Mouse (Mus musculus) induced T-regulatory cell, adult 2 months (primary cell): ENCODE results near the gene Emp2.
"Not testable (repeated sequence)": the region's sequence is repeated elsewhere in the genome, so short reads cannot be mapped to it uniquely, and the experiment has no call there.

Experiments used
- DNase-seq: peaks from one replicate; pipeline ENCODE4 v3.0.0-alpha.2; 2012; ENCODE audit warnings: low read depth

The Emp2 gene

DNA sequence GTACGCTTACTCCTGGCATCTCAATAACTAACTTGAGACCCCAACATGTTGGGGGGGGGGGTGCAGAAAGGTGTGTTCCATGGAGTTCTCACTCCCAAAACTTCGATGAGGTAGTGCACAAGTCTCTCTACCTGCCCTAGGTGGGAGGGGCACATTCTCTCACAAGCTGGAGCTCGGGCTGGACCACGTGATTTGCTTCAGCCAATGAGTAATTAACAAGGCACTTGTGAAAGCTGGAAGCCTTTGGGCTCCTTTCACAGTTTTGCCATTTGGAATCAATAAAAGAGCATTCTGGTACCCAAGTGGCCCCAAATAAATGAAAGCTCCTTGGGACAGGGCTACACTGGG lies 3.4 kb upstream of the Emp2 start:
- no peak for DNase-seq

DNA sequence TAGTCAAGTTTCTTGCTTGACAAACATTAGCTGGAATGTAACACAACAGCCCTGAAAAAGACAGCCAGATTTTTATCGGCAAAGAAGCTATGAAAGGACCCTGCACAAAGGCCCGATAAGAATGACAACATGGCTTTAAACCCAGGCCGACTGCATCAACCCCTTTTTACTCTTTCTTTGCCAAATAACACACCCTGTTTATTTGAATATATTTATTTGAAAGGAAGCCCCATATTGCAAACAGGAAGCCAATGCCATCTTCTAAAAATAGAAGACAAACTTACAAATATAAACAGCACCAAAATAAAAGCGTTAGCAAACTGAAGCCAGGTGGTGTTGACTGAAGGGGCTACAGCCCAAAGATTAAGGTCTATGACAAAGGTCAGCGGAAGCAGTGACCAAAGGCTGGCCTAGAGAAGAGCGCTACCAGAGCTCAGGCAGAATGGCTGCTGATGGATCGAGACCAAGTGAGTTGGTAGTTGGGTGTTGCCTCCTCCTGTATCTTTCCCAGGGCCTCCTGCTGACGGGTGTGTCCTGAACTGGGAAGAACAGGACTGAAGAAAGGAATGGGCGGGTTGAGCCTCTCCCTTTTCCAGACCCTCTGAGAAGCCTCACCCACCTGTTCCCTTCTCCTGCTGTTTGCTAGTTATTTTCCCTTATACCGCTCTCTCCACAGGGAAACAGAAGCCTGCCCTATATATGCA lies 2.9 kb upstream of the Emp2 start:
- no peak for DNase-seq

GRCm38 (mm10) chr16:10313226-10313625 lies 542 bp downstream of the Emp2 start:
- DNase-seq = no peak

GRCm38 (mm10) chr16:10311989-10312388 lies 1.8 kb downstream of the Emp2 start:
- DNase-seq = no peak

DNA sequence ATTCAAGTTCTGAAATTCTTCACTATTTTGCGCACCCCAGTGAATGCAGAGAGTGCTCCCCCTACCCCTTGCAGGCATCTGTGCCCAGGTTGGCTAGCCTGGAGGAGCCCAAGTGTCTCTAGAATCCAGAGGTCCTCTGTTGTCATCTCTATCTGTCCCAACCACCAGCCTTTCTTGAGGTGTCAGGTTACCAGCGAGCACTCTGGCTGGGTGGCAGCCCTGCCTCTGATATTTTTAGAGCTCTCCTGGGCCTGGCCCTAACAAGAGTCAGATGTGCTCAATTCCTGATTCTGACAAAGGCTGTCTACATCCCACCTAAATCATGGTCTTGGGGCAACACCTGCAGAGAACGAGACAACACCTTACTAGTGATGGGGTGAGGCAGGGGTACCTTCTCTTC lies 2.7 kb downstream of the Emp2 start:
- no peak for DNase-seq

GRCm38 (mm10) chr16:10310507-10310906 lies 3.3 kb downstream of the Emp2 start:
- DNase-seq = no peak

DNA sequence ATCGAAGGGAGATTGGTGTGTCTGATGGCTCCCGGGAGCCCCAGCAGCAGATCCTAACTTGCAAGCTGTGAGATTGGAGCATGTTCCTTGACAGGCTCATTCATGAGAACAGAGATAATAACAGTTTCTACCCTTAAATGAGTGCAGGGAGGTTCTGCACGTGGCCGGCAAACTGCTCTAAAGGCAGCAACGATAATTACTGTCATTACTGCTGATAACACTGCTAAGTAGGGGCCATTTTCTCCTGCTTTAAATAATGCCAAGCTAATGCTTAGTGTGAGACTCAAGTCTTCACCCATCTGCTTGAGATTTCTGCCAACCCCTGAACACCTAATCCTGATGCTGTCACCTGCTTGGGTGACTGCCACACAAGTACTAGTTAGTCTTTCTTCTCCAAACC lies 6.4 kb downstream of the Emp2 start:
- no peak for DNase-seq

GRCm38 (mm10) chr16:10306101-10306500 lies 7.7 kb downstream of the Emp2 start:
- no peak for DNase-seq

GRCm38 (mm10) chr16:10301337-10301736 lies 12.4 kb downstream of the Emp2 start:
- no peak for DNase-seq

- no peak for DNase-seq
These were observed 13.3 kb downstream of the Emp2 start for GRCm38 (mm10) chr16:10300231-10301186.

DNA sequence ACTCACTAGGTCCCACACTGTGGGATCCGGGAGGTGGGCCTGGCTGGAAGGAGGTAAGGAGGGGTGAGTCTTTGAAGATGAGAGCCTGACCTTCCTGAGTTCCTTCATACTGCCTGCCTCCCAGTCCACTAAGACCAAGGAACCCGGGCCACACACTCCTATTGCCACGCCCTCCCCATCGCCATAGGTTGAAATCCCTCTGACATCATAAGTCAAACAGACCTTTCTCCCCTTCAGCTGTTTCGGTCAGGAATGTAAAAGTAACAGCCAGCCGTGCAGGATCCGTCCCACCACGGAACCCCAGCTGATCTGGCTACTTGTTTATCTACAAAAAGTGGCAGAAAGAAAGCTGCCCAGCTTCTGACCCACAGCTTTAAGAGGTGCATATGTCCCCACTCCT lies 14.1 kb downstream of the Emp2 start:
- no peak for DNase-seq

DNA sequence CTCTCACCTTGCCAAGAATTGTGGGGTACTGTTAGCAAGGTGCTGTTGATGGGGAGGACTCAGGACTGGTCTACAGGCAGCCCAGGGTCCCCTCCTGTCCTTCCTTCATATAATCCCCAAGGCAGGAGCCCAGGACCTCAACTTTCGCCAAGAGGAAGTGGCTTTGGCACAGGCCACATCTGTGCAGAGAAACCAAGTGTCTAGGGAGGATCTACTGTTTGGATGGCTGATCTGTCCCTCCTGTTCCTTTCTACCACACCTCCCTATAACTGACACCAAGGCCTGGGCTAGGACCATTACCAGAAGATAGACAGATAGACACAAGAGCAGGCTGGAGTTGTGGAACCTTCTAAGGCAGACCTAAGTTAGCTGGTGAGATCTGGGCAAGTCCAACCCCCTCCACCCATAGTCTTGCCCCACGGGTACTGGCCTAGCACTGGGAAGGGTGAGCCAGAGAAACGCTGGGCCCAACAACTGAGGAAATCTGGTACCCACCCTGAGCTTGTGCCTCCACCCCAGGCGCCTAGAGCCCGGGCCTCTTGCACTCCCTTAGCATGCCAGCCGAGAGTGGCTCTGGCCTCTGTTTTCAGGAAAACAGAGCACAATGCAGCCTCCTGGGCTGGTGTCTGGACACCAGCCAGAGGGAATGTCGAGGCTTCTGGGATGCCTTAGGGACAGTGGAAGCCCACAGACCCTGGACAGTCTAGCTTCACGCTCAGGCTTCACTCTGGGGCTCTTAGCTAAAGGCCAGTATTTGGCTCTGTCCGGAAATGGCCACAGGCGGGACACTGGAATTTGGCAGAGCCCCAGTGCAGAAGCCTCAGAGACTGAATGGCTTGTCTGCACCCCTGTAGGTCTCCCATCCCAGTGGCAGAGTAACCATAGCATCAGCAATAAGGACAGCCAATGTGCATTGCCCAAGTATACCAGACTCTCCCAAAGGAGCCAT lies 15.8 kb downstream of the Emp2 start:
- no peak for DNase-seq

DNA sequence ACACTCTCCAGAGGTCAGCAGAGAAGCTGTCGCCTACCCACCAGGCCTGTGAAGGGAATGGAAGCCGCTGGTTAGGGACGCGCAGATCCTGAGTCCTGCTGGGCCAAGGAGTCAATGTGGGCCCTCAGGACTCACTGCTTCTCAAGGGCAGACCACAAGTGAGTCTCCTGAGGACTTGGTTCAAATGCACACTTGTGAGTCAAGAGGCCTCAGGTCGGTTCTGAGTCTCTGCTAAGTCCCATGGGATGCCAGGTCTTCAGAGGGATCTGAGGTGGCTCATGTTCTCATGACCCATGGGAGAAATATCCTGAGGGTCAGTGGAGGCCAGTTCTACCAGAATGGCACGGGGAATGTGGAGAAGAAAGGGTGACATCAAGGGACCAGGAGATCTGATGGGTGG lies 25.7 kb downstream of the Emp2 start:
- no peak for DNase-seq

DNA sequence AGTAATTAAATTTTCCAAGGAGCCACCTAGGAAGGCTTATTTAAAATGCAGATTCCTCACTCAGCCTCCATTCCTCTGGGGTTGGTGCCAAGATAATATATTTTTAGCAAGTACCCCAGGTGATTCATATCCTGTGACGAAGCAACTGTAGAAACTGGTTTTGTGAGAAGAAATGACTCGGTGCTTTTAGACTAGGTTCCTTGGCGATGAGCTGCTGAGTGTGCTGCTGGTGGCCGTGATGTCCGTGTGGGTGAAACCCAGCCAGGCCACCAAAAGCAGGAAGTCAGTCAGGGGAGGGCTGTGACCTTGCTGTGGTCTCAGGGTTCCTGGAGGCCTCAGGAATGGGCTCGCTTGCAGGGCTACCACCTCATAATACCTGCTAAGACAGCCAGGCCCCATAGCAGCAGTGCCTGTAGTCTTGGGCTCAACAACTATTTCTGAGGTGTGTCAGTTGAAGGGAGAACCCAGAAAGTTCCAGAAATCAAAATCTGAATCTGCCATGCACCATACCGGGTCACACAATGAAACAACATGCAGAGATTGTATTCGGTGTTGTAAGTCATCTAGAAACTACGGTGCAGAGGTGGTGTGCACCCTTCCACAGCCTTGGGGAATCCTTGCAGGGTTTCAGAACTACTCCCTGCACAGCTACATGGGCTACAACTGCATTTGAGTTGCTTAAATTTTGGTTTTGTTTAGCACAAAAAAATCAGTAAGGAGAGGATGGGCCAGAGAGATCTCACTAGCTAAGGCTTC lies 27.1 kb downstream of the Emp2 start:
- peak; percentile 13 for DNase-seq

DNA sequence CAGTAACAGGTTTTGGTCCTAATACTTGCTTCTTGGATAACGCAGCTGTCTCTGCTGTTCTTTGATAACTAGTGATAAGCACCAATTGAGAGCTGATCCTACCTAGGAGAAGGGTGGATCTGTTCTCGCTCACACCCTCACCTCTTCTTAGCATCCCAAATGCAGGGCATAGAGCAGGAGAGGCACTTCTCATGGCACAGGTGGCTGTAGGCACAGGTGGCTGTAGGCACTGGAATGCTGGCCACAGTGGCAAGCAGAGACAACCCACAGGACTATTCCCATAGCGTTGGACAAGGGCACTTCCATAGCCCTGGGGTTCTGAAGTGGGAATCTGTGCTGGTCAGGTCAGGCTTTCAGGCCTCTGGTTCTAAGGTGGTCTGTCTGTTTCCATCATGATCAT lies 31.9 kb downstream of the Emp2 start:
- DNase-seq = no peak

DNA sequence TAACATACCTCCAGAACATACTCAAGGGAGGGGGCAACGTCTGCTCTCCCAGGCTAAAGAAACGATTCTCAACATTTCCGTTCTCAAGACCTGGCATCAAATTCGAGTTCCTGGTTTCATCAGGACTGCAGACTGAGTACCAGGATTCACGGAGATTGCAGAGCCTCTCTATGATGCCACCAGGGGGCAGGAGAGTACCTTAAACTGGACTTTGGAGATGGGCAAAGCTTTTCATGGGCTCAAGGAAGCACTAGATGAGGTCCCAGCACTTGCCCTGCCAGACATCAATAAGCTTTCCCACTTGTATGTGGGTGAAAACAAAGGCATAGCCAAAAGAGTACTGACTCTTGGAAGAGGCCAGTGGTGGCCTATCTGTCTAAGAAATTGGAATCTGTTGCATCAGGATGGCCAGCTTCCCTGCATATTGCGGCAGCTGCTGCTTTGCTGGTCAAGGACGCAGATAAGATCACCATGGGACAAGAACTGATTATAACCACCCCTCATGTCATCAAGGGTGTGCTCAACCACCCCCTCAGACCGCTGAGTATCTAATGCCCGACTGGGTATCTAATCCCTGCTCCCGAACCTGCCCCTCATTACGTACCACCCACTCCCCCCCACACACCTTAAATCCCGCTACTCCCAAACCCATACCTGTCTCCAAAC lies 33.3 kb downstream of the Emp2 start:
- DNase-seq = peak; percentile 65

- not testable (repeated sequence) for DNase-seq
These were observed 37.0 kb downstream of the Emp2 start for GRCm38 (mm10) chr16:10276778-10277177.

- no peak for DNase-seq
These were observed 39.3 kb downstream of the Emp2 start for GRCm38 (mm10) chr16:10274465-10274864.

- peak; percentile 71 for DNase-seq
These were observed 41.5 kb downstream of the Emp2 start for GRCm38 (mm10) chr16:10272256-10272655.

DNA sequence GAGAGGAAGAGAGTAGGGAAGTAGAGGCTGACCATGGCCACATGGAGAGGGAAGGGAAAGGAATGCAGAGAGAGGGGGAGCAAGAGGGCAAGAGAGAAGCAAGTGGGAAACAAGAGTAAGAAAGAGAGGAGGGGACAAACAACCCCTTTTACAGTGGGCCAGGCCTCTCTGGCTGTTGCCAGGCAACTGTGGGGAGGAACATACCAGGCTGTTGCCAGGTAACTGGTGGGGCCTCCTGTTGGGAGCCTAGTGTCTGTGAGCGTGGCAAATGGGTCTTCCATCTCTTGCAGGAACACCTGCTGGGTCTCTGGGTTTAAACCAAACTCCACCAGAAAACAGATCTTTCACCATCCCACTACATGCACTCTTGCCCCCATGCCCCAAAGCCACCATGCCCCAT lies 59.8 kb downstream of the Emp2 start:
- DNase-seq = no peak

- DNase-seq = no peak
These were observed 77.2 kb downstream of the Emp2 start for GRCm38 (mm10) chr16:10236601-10237000.
